Mouse (Mus musculus): ENCODE data around the gene Cmtm7. TPM values are rescaled to one million over a fixed set of nuclear protein-coding genes. Genes with fewer than 3 reads are reported as not detected.

The Cmtm7 gene
- polyA plus RNA-seq, 1 experiment, result 237 TPM

DNA sequence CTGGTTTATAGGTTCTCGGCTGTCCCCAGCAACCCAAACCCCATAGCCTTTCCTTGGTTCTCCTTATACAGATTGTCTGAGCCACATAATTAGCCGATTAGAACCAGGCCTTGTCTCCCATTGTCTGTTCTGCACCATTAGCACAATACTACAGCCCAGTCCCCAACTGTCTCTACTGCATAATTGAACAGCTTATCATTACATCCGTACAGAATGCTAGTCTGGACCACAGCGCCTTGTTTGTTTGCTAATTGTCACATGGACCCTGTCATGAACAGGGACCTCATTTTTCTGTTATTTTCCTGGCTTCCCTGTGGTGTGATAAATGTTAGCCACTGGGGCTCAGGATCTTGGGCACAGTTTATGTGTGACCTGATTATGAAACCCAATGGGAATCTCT is 21.8 kb downstream of the Cmtm7 start:
- Histone ChIP-seq H3K4me3 (ENCODE audit: extremely low read depth, insufficient read depth, insufficient read length) (no peak overlapping the region), H3K36me3 (ENCODE audit: control insufficient read depth, insufficient read depth, low read length) (peaks cover 28% of the 10 kb centered on the region), H3K4me1 (ENCODE audit: control insufficient read depth, insufficient read depth, insufficient read length) (peaks cover 13% of the 10 kb centered on the region; the same call in 1 of the 2 replicates), H3K27me3 (ENCODE audit: control insufficient read depth, insufficient read depth, low read length) (no peaks in the 10 kb centered on the region), H3K27ac (ENCODE audit: insufficient read depth, low read length) (0 out of 2 replicates have a peak overlapping the region, but pooled peaks have one; percentile 56)
- TF ChIP-seq POLR2A (IDR thresholded peaks at IDR 0.05; ENCODE audit: low read depth, low read length), result no peak
- TF ChIP-seq CTCF (IDR thresholded peaks at IDR 0.05; ENCODE audit: extremely low read depth, insufficient read depth, insufficient read length, insufficient replicate concordance), result no peak
- no peak for DNase-seq (ENCODE audit: low read depth in 1 of 2, low spot score in 2 of 2)
- 90% methylated on average over 4 of the region's 4 CpGs for WGBS

DNA sequence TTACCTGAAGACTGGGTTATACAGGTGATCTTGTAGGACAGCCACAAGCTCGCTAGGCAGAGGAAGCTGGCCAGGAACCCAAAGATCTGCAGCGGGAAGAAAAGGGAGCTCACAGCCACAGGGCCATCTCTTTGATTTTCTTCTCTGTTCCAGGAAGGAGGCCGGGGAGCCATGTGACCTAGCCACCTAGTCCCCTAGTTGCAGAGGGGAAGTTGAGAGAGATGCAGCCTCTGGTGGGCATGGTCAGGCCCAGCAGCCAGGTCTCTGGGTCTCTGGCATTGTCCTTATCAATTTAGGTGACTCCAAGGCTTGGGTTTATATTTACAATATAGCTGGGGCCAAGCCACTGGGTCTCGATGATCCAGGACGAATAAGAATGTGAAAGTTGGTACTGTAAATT is 22.9 kb downstream of the Cmtm7 start:
- Histone ChIP-seq H3K4me3 (ENCODE audit: extremely low read depth, insufficient read depth, insufficient read length) (no peak overlapping the region), H3K27ac (ENCODE audit: insufficient read depth, low read length) (peak overlapping the region; percentile 75), H3K4me1 (ENCODE audit: control insufficient read depth, insufficient read depth, insufficient read length) (peaks cover 13% of the 10 kb centered on the region; the same call in 1 of the 2 replicates), H3K27me3 (ENCODE audit: control insufficient read depth, insufficient read depth, low read length) (no peaks in the 10 kb centered on the region), H3K36me3 (ENCODE audit: control insufficient read depth, insufficient read depth, low read length) (peaks cover 28% of the 10 kb centered on the region)
- no peak for TF ChIP-seq POLR2A (IDR thresholded peaks at IDR 0.05; ENCODE audit: low read depth, low read length)
- no peak for TF ChIP-seq CTCF (IDR thresholded peaks at IDR 0.05; ENCODE audit: extremely low read depth, insufficient read depth, insufficient read length, insufficient replicate concordance)
- WGBS, result 57% methylated on average over 5 of the region's 5 CpGs
- DNase-seq (ENCODE audit: low read depth in 1 of 2, low spot score in 2 of 2), result no peak

DNA sequence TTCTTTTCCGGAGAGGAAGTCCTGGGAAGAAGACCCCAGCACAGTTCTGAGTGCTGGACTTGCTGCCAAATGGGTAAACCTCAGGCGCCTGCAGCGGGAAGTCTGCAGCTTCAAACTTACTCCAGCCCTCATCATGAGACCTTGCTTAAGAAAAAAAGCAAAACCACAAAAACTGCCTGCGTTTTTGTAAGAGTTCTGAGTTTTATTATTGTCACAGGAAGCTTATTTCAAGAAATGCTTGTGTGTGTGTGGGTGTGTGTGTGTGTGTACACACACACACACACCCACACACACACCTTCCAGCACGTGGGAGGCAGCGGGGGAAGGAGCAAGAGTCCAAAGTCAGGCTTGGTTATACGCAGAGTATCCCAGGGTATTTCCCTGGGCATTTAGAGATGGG is 23.4 kb downstream of the Cmtm7 start:
- no peak for DNase-seq (ENCODE audit: low read depth in 1 of 2, low spot score in 2 of 2)
- H3K36me3 ChIP-seq (ENCODE audit: control insufficient read depth, insufficient read depth, low read length), result peaks cover 28% of the 10 kb centered on the region
- no peak overlapping the region for H3K4me3 ChIP-seq (ENCODE audit: extremely low read depth, insufficient read depth, insufficient read length)
- H3K27ac ChIP-seq (ENCODE audit: insufficient read depth, low read length), result peak overlapping the region; percentile 75
- peaks cover 13% of the 10 kb centered on the region; the same call in 1 of the 2 replicates for H3K4me1 ChIP-seq (ENCODE audit: control insufficient read depth, insufficient read depth, insufficient read length)
- TF ChIP-seq CTCF (IDR thresholded peaks at IDR 0.05; ENCODE audit: extremely low read depth, insufficient read depth, insufficient read length, insufficient replicate concordance) (no peak), POLR2A (IDR thresholded peaks at IDR 0.05; ENCODE audit: low read depth, low read length) (no peak)
- 30% methylated on average over 7 of the region's 7 CpGs for WGBS
- no peaks in the 10 kb centered on the region for H3K27me3 ChIP-seq (ENCODE audit: control insufficient read depth, insufficient read depth, low read length)

DNA sequence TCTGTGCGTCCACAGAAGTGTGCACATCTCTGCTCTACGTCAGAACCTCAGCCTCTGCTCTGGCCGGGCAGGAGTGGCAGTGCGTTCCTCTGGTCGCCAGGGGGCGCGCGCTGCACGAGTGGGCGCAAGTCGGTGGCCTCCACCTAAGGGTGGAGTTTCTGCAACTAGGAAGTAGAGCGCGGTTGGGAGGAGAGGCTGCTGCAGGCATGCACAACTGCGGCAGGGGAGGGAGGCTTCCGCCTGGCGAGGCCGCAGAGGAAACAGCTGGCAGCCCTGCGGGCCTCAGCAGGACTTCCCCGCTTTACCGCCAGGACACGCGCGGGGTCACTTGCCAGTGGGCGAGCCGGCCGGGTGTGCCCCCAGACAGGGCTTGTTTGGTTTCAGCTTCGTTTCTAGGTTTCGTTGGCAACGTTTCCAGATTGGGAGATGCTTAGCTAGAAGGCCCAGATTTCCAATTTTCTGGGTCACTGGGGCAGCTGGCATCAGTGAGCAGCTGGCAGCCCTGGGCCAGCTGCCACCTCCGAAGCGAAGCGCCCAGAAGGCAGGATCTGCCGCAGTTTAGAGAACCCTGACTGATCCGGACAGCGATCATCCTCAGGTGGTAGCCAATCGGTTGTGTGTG is 28.7 kb downstream of the Cmtm7 start:
- Histone ChIP-seq H3K4me1 (ENCODE audit: control insufficient read depth, insufficient read depth, insufficient read length) (peaks cover 2% of the 10 kb centered on the region; the same call in 1 of the 2 replicates), H3K27me3 (ENCODE audit: control insufficient read depth, insufficient read depth, low read length) (no peaks in the 10 kb centered on the region), H3K27ac (ENCODE audit: insufficient read depth, low read length) (peak overlapping the region; percentile 91), H3K4me3 (ENCODE audit: extremely low read depth, insufficient read depth, insufficient read length) (peak overlapping the region; percentile 59), H3K36me3 (ENCODE audit: control insufficient read depth, insufficient read depth, low read length) (peaks cover 12% of the 10 kb centered on the region)
- 1% methylated on average over 36 of the region's 36 CpGs for WGBS
- TF ChIP-seq POLR2A (IDR thresholded peaks at IDR 0.05; ENCODE audit: low read depth, low read length), result no peak; the same call in 1 of the 2 replicates
- TF ChIP-seq CTCF (IDR thresholded peaks at IDR 0.05; ENCODE audit: extremely low read depth, insufficient read depth, insufficient read length, insufficient replicate concordance), result peak; percentile 99
- DNase-seq (ENCODE audit: low read depth in 1 of 2, low spot score in 2 of 2), result peak; percentile 92 to 96

DNA sequence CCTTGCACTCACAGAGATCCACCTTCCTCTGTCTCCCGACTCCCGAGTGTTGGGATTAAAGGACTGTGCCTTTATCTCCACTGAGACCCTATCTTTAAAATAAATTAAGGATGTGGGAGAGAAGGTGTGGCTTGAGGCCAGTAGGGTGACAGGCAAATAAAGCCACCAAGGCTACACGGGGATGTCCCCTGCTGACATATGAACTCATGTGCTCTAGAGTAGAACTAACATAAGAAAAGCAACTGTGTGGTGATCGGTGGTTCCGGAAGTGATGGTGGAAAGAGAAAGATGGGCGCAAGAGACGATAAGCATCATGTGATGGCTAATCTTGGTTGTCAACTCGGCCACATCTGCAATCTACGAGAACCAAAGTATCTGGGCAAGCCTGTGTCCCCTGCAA is 29.3 kb downstream of the Cmtm7 start:
- WGBS, result 34% methylated on average over 9 of the region's 9 CpGs
- H3K27ac ChIP-seq (ENCODE audit: insufficient read depth, low read length), result peak overlapping the region; percentile 91

DNA sequence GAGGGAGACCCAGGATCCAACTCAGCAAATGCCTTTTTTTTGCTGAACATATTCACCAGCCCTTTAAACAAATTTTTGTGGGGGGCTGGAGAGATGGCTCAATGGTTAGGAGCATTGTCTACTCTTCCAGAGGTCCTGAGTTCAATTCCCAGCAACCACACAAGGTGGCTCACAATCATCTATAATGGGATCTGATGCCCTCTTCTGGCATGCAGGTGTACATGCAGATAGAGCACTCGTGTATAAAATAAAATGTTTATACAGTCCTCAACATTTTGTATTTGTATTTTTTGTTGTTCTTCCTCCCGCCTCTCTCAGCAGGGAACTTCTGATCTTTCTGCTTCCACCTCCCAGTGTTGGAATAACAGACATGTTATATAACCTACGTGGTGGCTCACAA is 30.1 kb downstream of the Cmtm7 start:
- H3K4me3 ChIP-seq (ENCODE audit: extremely low read depth, insufficient read depth, insufficient read length), result no peak overlapping the region
- DNase-seq (ENCODE audit: low read depth in 1 of 2, low spot score in 2 of 2), result no peak
- no peak for TF ChIP-seq CTCF (IDR thresholded peaks at IDR 0.05; ENCODE audit: extremely low read depth, insufficient read depth, insufficient read length, insufficient replicate concordance)
- TF ChIP-seq POLR2A (IDR thresholded peaks at IDR 0.05; ENCODE audit: low read depth, low read length), result no peak
- peaks cover 17% of the 10 kb centered on the region for H3K36me3 ChIP-seq (ENCODE audit: control insufficient read depth, insufficient read depth, low read length)
- H3K4me1 ChIP-seq (ENCODE audit: control insufficient read depth, insufficient read depth, insufficient read length), result peaks cover 2% of the 10 kb centered on the region; the same call in 1 of the 2 replicates
- no peaks in the 10 kb centered on the region for H3K27me3 ChIP-seq (ENCODE audit: control insufficient read depth, insufficient read depth, low read length)
- H3K27ac ChIP-seq (ENCODE audit: insufficient read depth, low read length), result no peak overlapping the region
- 77% methylated on average over 3 of the region's 3 CpGs for WGBS

More for the DNA sequence above, 29.3 kb downstream of the Cmtm7 start:
- Histone ChIP-seq H3K4me1 (ENCODE audit: control insufficient read depth, insufficient read depth, insufficient read length) (peaks cover 2% of the 10 kb centered on the region; the same call in 1 of the 2 replicates), H3K4me3 (ENCODE audit: extremely low read depth, insufficient read depth, insufficient read length) (peak overlapping the region; percentile 20), H3K36me3 (ENCODE audit: control insufficient read depth, insufficient read depth, low read length) (peaks cover 16% of the 10 kb centered on the region), H3K27me3 (ENCODE audit: control insufficient read depth, insufficient read depth, low read length) (no peaks in the 10 kb centered on the region)
- DNase-seq (ENCODE audit: low read depth in 1 of 2, low spot score in 2 of 2), result peak; percentile 63 to 73
- TF ChIP-seq CTCF (IDR thresholded peaks at IDR 0.05; ENCODE audit: extremely low read depth, insufficient read depth, insufficient read length, insufficient replicate concordance) (no peak), POLR2A (IDR thresholded peaks at IDR 0.05; ENCODE audit: low read depth, low read length) (no peak)

DNA sequence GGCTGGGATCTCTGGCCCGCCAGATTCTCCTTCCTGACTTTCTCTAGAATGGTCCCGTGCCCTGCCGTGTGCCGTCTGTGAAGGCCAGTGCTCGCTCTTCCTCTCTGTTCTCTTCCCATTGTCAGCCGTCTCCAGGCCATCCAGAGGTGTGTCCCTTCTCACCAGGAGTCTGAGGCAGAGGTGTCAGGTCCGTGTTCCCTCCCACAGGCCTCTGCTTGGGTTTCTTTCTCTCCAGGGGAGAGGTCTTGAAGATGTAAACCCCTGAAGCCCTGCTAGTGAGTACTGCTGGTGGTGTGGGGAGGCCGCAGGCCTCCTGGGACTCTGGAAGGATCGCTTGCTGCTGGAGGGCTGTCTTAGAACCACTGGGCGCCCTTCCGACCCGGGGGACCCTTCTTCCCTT is 34.2 kb downstream of the Cmtm7 start:
- Histone ChIP-seq H3K4me3 (ENCODE audit: extremely low read depth, insufficient read depth, insufficient read length) (no peak overlapping the region), H3K4me1 (ENCODE audit: control insufficient read depth, insufficient read depth, insufficient read length) (peaks cover 12% of the 10 kb centered on the region; the same call in 1 of the 2 replicates), H3K27ac (ENCODE audit: insufficient read depth, low read length) (no peak overlapping the region), H3K36me3 (ENCODE audit: control insufficient read depth, insufficient read depth, low read length) (peaks cover 29% of the 10 kb centered on the region), H3K27me3 (ENCODE audit: control insufficient read depth, insufficient read depth, low read length) (no peaks in the 10 kb centered on the region)
- 95% methylated on average over 12 of the region's 12 CpGs for WGBS
- TF ChIP-seq POLR2A (IDR thresholded peaks at IDR 0.05; ENCODE audit: low read depth, low read length), result no peak
- TF ChIP-seq CTCF (IDR thresholded peaks at IDR 0.05; ENCODE audit: extremely low read depth, insufficient read depth, insufficient read length, insufficient replicate concordance), result no peak
- DNase-seq (ENCODE audit: low read depth in 1 of 2, low spot score in 2 of 2), result no peak
